Mouse (Mus musculus): ENCODE measurements around the gene Nyap2.

DNA sequence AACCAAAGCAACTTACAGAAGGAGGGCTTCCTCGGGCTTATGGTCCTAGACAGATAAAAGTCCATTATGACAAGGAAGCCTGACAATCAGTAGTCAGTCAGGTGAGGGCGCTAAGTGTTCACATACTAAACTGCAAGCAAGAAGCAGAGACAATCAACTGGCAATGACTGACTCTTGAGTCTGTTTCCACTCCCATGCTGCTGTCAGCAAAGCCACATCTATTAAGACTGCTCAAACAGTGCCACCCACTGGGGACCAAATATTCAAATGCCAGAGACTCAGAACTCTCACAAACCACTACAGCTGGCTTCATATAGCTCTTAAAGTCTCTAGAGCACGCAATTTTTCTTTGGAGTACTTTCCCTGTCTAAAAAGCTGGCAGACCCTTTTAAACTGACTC lies 226.6 kb downstream of the Nyap2 start:
- TF ChIP-seq GATA1 (IDR thresholded peaks at IDR 0.05; ENCODE audit: borderline replicate concordance, low read length): no peak
- no peak for TF ChIP-seq FLI1 (IDR thresholded peaks at IDR 0.05; ENCODE audit: low read length)
